14 mouse cellular contexts compared by ENCODE assay signal in genomic region chr10:41571065-41571464, GRCm38 (mm10).
"Had no signal": no experiment of that assay in that cellular context is flagged by ENCODE, and none has a peak within 500 bp of the region (broad histone marks: within the 10 kb centered on the region; RNA-seq: fewer than 3 reads in every experiment).

No protein-coding gene starts in this region.

- H3K4me1 ChIP-seq: neural tube, embryonic 13.5 days had no signal

- H3K27me3 ChIP-seq: limb, embryonic 15.5 days; neural tube, embryonic 13.5 days had no signal

- DNase-seq: kidney, adult 11 months; kidney, adult 9 months; kidney, postnatal 10 days; kidney, postnatal 4 days; lung, postnatal 4 days; midbrain, embryonic 14.5 days; right cerebral cortex, postnatal 14 days; thymus, adult 2 months; thymus, postnatal 25 days had no signal

- H3K9ac ChIP-seq: limb, embryonic 15.5 days; liver, embryonic 14.5 days; neural tube, embryonic 13.5 days had no signal

- H3K4me3 ChIP-seq: left cerebral cortex, adult 2 months; limb, embryonic 15.5 days; neural tube, embryonic 13.5 days had no signal

- H3K27ac ChIP-seq: left cerebral cortex, adult 2 months; limb, embryonic 15.5 days; liver, embryonic 14.5 days; neural tube, embryonic 13.5 days; stomach, postnatal 0 days had no signal

- H3K9me3 ChIP-seq: limb, embryonic 15.5 days; neural tube, embryonic 13.5 days had no signal

- H3K4me2 ChIP-seq: limb, embryonic 15.5 days; neural tube, embryonic 13.5 days had no signal

- H3K36me3 ChIP-seq: limb, embryonic 15.5 days; neural tube, embryonic 13.5 days had no signal
